Mouse (Mus musculus) adrenal gland, adult 18-20 months (tissue): ENCODE data around the gene Rxra. TPM values are rescaled to one million over a fixed set of nuclear protein-coding genes. Genes with fewer than 3 reads are reported as not detected.

Source experiments
- DNase-seq, 2 experiments: peaks; one replicate each; pipeline ENCODE4 v3.0.0; 2021 to 2022; ENCODE audit warnings: low spot score in 2 of 2
- total RNA-seq, 2 experiments: library from RNA; stranded (reverse); gene quantifications; 1 replicate in 1 of 2; 2 replicates in 1 of 2; pipeline ENCODE4 v1.2.3; 2021

Gene Rxra
- total RNA-seq, 2 experiments from 2014 or later = 52.1 to 52.6 TPM

GRCm38 (mm10) chr2:27693684-27694083 lies 17.4 kb downstream of the Rxra start:
- DNase-seq = no peak

DNA sequence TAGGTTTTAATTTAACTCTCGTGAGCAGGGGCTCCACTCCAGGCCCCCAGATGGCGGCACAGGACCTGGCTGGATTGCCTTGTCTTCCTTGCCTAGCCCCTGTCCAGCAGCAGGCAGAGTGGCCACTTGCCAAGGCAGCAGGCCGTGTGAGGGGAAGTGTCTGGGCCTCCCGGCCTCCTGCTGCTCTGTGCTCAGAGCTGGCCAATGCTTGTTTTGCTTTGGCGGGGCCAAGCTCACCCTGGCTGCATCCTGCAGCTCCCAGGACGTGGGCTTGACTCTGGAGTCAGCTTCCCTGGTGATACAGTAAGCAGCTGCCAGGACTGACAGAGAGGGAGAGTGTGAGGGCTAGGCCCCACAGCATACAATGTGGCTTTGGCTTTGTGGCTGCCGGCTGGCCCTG lies 23.3 kb downstream of the Rxra start:
- DNase-seq = peak; percentile 35 to 61

GRCm38 (mm10) chr2:27702283-27702682 lies 26.0 kb downstream of the Rxra start:
- DNase-seq = no peak

- DNase-seq = no peak
Observed at GRCm38 (mm10) chr2:27702904-27703666, 26.8 kb downstream of the Rxra start.

GRCm38 (mm10) chr2:27703852-27704640 lies 27.8 kb downstream of the Rxra start:
- DNase-seq = peak in 1 of 2 experiments; percentile 56

DNA sequence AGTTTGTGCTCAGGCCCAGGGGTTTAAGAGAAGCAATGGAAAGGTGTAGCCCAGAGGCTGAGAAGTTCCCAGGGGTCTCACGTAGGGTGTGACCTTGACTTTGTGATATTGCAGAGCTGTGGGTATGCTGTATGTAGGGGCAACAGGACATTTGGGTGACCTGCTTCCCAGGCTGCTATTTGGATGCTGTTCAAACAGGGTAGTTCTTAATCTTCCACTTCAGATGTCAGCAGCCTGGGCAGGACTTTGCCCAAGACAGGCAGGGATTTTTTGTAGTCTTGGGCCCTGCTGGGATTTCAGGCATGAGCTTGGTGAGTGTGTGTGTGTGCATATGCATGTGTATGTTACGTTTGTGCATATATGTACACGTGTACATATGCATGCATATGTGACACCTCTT lies 28.4 kb downstream of the Rxra start:
- DNase-seq = no peak

DNA sequence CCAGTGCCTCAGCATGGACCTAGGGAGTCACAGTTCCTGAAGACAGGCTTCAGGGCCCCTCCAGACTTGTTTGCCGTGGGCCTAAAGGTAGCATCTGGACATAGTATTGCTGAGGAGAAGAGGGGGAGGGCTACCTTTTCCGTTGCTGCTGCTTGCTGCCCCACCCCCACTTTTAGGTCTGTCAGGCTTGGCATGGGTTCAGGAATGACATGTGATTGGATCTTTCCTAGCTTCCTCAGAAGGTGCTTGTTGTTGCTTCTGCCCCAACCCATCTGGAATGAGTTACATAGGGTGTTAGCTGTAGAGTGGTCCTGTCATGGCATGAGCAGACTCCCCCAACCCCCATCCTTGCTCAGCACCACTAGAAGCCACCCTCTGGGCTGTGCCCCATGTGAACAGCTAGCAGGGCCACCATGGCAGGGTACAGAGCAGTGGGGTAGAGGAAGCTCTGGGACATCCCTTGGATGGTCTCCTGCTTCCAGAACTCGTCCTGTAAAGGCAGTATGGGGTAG lies 34.7 kb downstream of the Rxra start:
- no peak for DNase-seq

GRCm38 (mm10) chr2:27712626-27713025 lies 36.4 kb downstream of the Rxra start:
- DNase-seq = no peak

GRCm38 (mm10) chr2:27713378-27713777 lies 37.1 kb downstream of the Rxra start:
- DNase-seq = no peak

GRCm38 (mm10) chr2:27714131-27714530 lies 37.9 kb downstream of the Rxra start:
- peak in 1 of 2 experiments; percentile 48 for DNase-seq

GRCm38 (mm10) chr2:27715221-27715620 lies 39.0 kb downstream of the Rxra start:
- DNase-seq = no peak

DNA sequence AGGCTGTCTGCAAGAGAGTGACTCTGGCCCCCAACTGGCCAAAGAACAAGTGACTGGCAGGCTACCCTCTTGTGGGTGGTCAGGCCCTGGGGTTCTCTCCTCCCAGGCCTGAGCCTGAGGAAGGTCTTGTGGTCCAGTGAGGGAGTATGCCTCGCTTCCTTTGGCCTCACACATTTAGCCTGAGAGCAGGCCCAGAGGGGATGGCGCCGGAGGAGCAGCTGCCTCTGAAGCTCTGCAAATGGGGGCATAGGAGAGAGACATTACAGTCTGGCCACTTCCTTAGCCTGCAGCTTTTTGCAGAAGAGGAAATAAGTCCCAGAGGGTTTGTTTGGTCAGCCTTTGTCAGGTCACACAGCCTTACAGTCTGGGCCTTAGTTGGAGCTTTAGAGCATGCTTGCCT lies 40.1 kb downstream of the Rxra start:
- no peak for DNase-seq

DNA sequence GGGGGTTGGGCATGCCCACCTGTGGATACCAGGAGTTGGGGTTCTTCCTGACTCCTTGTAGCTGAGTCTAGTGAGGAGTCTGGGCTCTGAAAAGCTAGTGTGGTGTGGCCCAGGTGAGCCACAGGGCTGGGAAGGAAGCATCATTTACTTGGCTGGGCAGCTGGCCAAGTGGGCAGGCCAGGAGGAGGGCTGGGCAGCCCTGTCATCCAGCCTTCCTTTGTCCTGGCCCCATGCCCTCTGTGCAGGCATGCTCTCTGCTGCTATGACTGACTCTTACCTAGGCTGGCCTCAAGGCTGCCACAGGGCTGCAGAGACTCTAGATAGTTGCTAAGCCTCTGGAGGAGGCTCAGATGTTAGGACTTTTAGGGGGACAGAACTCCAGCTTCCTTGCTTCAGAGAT lies 42.0 kb downstream of the Rxra start:
- peak; percentile 65 to 70 for DNase-seq

- DNase-seq = no peak
Observed at GRCm38 (mm10) chr2:27719601-27720000, 43.4 kb downstream of the Rxra start.

DNA sequence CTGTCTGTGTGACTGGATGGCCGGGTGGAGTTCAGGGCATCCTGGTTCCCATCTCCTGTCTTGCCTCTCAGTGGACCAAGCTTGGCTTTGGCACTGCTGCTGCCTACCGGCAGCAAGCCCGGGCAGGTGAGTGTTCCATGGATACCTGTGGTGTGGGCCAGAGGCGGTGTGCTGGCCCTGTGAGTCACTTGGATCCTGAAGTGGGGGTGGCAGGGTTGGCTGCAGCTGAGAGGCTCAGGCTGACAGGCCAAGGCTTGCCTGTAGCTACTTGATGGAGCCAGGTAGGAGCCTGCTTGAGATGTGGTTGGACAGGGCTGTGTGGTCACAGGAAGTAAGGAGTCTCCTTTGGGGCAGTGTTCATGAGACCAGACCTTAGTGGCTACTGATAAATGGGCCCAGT lies 45.4 kb downstream of the Rxra start:
- DNase-seq = no peak

DNA sequence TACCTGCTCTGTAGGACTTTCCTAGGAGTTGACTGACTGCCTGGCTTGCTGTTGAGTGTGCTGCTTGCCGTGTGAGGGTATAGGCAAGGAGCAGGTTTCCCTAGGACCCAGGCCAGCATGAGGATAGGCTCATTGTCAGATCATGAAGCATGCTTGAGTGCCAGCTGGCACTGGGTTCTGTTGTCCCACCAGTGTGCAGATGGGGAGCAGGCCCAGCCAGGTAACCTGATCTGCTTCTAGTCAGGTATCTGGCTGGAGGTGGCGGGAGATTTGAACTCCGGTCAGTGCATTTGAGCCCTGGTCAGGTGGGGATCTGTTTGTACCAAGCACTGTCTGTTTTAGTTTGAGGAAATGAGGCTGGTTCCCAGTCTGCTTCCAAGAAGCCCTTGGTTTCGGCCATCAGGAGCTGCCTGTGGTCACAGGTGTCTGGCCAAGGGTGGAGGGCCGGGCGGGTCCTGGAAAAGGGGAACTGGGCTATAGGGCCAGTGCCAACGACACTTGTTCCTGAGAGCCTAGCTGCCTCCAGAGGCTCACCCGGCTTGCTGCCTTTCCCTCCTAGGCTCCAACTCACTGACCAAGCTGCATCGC lies 48.6 kb downstream of the Rxra start:
- DNase-seq = no peak

- DNase-seq = no peak
Observed at GRCm38 (mm10) chr2:27727994-27728854, 52.0 kb downstream of the Rxra start.

- DNase-seq = no peak
Observed at GRCm38 (mm10) chr2:27729009-27729408, 52.8 kb downstream of the Rxra start.

DNA sequence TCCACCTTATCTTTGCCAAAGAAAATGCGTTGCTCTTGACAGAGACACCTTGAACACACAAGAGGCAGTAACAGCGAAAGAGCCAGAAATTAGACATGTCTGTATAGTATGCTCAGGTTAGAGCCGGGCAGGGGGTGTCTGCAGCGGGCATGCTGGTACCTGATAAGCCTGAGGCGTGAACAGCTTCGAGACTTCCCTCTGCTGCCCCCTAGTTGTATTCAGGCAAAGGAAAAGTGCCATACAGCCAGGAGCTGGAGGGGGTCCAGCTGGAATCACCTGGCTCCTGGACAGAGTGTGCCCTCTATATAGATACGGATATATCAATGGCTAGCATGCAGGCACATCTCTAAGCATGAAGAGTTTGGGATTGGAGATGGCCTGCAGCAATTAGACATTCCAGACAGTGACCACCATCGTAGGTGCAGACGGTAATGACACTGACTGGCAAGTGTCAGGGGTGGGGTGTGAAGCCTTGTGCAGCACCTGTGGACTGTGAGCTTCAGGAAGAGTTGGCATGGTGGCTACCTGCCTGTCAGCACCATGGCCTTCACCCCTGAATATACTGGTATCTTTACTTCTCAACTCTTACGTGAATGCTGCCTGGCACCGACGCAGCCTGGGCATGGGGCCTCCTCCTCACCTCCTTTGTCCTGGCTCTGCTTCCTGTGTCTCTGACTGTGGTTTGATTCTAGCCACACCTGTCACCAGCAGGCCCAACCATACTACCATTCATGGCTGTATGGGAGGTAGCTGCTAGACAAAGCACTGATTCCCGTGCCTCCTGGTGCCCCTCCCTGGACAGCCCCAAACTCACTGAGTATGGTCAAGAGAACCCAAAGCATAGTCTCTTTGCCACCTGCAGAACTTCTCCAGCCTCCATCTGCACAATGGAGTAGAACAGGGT lies 54.0 kb downstream of the Rxra start:
- no peak for DNase-seq

GRCm38 (mm10) chr2:27733021-27733420 lies 56.8 kb downstream of the Rxra start:
- no peak for DNase-seq
